Mouse (Mus musculus): ENCODE measurements around the gene Chst11.

Chst11 gene

DNA sequence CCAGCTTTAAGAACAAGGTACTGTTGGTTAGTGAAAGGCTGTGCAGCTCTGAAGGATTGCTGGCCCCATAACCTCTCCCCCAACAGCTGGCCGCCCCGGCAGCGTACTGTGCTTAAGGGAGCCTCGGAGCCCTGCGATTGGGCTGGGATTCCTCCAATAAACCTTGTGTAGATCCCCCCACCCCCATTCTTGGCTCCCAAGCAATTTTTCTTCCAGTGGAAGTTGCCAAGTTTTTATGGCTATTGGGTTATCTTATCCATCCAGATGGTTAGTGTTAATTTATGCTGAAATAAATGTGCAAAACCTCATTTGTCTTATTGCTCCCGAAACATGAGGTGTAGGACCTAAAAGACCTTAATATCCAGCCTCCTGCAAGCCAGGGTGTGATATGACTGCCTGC, 166.1 kb downstream of the Chst11 start:
- DNase-seq, result no peak

DNA sequence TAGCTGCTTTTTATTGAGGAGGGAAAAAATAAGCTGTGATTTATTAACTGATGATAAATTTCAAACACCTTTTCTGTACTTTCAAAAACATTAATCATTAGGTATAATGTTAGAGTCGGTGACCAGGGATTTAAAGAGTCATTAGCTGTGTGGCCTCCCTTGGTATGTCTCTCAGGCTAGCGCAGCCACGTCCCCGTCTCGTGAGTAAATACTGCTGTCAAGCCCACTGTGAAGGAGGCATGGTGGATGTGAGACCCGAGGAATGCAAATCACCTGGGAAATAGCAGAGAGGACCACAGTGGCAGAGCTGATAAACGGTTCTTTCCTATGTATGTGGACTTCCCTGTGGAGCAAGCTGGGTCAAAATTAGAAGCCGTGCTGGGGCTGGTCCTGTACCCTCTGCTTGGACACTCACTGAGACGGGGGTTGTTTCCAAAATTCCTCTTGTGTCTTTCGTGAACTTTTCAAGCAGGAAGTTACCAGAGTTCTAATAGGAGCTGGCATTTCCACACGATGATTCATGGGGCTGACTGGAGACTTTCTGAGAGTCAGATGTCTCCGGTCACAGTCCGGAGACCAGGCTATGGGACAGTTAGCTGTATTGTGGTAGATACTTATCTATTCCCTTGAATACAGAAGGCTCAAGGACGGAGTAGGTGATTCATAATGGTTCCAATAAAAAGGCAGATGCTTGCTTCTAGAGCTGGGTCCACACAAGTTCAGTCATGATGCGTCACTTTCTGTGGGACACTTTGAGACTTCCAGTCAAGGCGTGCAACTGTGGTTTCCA, 166.8 kb downstream of the Chst11 start:
- DNase-seq, result no peak

GRCm38 (mm10) chr10:83152723-83153122, 167.4 kb downstream of the Chst11 start:
- no peak for DNase-seq

DNA sequence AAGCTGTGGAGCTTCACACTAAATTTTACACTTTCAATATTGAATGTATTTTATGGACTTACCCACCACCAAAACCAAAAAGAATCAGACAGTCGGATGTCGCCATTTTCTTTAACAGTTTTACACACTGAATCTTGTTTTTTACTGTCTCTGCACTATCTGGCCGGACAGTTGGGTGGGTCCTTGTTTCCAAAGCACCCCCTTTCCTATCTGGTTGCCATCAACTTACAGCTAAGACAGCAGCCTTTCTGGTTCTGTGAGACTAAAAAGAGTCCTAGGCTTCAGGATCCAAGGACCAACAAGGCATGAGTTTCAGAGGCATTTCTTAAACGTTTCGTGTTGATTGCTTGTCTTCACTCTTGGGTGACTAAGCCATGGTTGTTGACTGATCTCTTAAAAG, 168.1 kb downstream of the Chst11 start:
- no peak for DNase-seq

GRCm38 (mm10) chr10:83153887-83154286, 168.6 kb downstream of the Chst11 start:
- DNase-seq, result no peak

DNA sequence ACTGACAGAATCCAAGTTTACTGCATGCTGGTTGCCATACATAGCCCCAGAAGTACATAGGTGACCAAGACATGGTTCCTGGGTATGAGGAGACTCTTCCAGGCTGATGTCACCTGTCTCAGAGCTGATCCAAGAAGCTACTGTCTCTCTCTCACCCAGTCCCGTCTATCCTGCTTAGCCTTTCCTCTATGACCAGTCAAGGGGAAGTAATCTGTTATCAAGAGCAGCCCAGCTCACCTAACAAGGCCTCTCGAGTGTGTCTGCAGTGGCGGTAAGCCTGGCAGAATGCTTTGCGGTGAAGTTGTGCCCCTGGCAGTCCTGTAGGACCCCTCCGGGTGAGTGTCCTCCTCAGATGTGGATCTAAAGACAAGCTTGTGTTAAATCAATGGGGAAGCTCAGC, 172.0 kb downstream of the Chst11 start:
- DNase-seq, result no peak

DNA sequence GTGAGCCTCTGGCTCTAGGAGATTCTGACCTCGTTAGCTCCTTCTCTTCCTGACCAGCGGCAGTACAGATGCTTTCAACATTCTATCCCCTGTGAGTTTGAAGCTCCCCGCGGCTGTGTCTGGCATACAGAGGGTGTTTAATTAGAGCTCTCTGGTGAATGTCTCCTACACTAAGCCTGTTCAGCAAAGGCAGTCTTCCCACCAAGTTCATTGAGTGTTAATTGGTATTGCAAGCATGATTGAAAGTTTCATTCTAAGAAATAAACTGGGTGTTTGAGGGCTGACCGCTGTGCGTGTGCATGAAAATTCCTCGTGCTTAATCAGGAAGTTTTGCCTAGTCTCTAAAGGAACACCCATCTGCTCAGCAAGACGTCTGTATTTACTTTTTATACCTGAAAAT, 173.0 kb downstream of the Chst11 start:
- no peak for DNase-seq

- DNase-seq, result no peak
Observed at GRCm38 (mm10) chr10:83159229-83159628, 173.9 kb downstream of the Chst11 start.

- no peak for DNase-seq
Observed at GRCm38 (mm10) chr10:83161656-83162365, 176.5 kb downstream of the Chst11 start.

DNA sequence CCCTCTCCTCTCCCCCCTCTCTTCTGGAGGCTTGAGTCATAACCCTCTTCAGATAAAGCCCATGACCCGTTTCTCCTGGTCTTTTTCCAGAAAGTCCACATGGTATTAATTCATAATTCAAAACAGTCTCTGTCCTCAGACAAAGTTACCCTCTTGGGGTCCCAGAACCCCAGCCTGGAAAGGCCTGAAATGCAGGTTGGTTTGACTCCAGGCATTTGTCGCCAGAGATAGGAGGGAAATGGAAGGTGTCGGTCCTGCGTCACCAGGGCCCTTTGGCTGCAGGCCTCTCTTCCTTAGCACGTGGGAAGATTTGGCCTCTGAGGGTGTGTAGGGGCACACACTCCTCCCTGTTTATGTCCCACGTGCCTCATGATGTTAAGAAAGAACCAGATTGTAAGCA, 178.6 kb downstream of the Chst11 start:
- no peak for DNase-seq

GRCm38 (mm10) chr10:83164901-83165435, 179.7 kb downstream of the Chst11 start:
- DNase-seq, result no peak

DNA sequence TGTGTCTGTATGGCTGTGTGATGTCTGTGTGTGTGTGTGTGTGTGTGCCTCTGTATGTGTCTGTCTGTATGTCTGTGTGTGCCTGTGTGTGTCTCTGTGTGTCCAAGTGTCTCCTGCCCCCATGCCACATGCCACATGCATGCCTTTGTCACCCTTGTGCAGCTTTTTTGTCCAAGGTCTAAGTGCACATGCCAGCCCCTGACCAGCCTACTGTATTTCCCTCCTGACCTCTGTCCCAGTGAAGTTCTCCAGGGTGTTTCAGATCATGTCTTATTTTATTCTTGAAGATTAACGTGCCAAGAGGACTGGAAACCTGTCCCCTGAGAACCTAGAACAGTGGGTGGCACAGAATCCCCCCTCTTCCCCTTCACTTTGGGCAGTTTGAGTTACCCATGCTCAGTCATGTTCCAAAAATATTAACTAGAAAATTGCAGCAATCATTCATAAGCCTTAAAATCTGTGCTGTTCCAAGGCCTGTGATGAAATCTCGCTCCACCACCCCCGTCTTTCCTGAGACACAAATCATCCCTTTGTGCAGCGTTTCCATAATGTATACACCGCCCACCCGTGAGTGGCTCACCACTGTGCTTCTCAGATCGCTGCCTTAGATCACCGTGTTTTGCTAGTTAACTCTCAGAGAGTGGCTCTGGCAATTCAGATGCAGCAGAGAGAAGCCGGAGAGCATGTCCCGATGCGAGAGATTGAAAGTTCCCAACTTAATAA, 180.4 kb downstream of the Chst11 start:
- DNase-seq, result peak; percentile 57

- DNase-seq, result no peak
Observed at GRCm38 (mm10) chr10:83166272-83166671, 181.0 kb downstream of the Chst11 start.

DNA sequence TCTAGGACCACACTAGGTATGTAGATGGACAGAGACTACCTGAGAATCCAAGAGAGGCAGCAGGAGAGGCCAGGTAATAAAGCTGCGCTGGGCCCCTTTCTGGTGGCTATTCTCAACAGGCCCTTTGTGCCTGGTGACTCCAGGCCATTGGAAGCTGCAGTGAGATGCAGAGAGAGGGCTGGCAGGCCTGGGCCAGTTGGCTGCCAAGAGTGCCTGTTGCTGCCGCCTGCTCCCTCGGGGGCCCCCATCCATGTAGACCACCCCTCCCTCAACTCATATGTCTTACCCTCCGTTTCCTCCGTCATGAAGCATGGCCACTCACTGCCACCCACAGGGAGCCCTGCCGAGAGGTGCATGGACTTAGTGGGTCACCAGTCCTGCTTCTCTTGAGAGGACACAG, 182.2 kb downstream of the Chst11 start:
- DNase-seq, result no peak

DNA sequence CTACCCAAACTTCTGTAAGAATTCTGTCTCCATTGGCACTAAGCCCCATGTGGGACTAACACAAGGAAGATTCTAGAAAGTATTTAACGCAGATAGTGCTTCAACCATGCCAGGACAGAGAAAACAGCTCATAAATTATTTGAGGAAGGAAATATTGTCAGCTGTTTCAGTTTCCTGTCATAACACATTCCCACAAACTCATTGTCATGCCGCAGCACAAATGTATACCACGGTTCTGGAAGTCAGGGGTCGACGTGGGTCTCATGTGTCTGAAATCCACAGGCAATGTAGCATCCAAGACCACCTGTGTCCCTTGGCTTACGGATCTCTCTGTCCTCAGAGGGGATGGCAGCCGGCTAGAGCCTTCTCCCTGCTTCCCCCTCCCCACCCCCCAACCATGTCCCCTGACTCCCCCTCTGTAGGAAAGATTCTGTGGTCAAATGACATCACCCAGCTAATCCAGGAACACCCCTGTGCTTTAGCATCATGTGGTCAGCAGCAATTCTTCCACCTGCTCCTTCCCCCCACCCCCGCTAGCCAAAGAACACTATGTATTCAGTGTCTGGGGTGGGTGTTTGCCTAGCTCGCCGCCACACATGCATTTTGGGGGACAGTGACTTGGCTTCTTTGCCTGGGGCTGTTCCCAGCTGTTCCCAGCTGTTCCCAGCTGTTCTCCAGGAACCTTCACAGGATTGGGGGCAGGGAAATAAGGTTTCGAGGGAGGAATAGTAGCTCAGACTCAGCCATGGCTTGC, 183.2 kb downstream of the Chst11 start:
- DNase-seq, result no peak

- no peak for DNase-seq
Observed at GRCm38 (mm10) chr10:83169554-83169953, 184.3 kb downstream of the Chst11 start.

- no peak for DNase-seq
Observed at GRCm38 (mm10) chr10:83178151-83178550, 192.9 kb downstream of the Chst11 start.

DNA sequence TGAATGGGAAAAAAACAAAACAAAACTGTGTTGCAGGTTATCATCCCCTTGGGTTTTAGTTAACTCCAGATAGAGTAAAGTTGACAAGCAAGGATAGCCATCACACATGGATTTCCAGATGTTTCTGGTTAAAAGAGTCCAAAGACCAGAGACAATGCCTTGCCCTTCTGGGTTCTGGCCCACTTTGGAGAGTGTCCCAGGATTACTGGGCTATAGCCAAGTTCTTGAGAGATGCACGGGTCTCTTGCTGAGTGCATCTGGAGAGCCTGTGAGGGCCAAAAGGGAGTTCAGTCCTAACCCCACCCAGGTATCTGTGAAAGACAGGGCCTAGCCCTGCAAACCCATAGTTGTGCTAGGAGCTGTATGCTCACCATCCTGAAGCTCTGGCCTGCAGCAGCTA, 193.4 kb downstream of the Chst11 start:
- DNase-seq, result no peak

DNA sequence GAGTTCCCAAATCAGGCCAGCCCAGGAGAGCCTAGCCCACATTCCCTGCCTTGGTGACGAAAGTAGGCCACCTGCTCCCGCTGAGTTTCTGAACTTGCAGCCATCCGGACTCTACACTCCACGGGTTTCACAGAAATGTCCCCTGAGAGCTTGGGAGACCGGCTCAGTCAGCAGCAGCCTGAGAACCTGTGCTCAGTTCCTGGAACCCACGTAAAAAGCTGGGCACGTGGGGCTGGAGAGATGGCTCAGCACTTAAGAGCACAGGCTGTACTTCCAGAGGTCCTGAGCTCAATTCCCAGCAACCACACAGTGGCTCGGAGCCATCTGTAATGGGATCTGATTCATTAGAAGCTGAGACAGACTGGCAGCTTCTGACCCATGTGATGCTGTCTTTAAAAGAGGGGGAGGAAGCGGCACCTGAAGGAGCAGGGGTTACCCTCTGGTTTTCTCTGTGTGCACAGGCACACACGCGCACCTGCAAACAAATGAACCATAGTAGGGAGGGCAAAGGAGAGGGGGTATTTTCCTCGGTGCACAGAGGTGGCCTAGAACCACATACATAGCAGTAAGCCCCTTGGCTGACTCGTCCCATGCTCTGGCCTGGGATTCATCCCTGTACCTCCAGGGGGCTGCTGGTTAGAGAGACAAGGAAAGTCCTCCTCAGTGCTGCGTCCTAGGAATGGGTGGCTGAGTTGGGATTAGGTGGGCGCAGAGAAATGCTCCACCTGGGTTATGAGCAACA, 196.7 kb downstream of the Chst11 start:
- DNase-seq, result peak; percentile 54

DNA sequence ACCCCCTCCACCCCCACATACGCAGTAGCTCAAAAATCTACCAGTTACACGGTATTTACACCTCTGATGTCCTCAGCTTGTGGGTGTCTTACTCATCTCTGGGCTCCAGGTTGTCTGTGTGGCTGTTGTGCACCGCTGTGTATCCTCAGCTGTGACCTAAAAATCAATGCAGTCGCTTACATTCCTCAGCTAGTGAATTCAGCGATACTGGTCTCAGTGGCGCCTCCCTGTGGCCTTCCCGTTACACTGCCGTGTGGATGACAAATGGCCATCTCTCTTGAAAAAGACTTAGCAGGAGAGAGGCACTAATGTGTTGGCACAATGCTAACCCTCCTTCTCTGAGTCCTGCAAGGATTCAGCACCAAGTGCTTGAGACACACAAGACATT, 197.3 kb downstream of the Chst11 start:
- peak; percentile 71 for DNase-seq

GRCm38 (mm10) chr10:83183634-83184479, 198.6 kb downstream of the Chst11 start:
- no peak for DNase-seq

Measured in layer of hippocampus, adult 9-11 months (tissue).